Comparison of ENCODE assay signal across 8 mouse cellular contexts in the genomic region with DNA sequence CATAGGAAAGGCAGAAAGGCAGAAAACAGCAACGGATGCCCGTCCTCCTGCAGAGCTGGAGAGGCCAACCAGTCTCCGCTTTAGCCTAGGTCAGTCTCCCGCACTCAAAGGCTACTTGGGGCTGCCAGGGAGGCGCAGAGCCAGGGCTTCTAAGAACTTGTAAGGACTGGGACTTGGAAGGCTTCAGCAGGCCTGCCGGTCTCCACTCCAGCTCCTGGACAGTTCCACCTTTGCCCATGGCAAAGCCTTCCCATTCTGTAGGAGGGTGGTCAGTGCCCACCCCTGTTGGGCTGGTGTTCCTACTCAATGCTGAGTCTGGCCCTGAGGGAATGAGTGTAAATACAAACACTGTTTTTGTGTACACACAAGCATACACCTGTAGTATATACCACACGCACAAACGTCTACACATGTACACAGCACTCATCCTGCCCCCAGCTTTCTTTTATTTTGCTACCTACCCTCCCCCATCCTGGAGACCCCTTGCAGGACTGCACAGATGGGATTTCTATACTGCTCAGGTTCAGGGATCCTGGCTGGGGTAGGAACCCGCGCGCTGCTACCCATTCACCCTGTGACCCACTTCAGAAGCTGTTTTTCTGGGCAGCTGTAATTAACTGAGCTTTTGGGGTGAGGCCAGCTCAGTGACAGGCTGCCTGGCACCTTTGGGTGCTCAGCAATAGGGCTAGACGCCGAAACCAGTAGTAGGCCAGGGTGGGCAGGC. TPM values are rescaled to one million over a fixed set of nuclear protein-coding genes. Genes with fewer than 3 reads are reported as not detected.
A peak's percentile ranks its signal among the peaks of the same experiment; 100 is the strongest.
DNase-seq lines count a peak whose midpoint lies in the region; ATAC-seq and TF ChIP-seq lines count a peak whose summit lies in the region.

No protein-coding gene starts in this region.

- H3K36me3 ChIP-seq in heart, embryonic 10.5 days: no peaks in the 10 kb centered on the region

- no peak for TF ChIP-seq POLR2A in olfactory bulb, adult 2 months (IDR thresholded peaks at IDR 0.05; ENCODE audit: insufficient read depth, low read depth, low read length)

- no peak for ATAC-seq in monocyte, adult 5-6 weeks (replicated peaks; ENCODE audit: insufficient number of reproducible peaks, low FRiP score, low TSS enrichment, poor library complexity, severe bottlenecking)

- peaks cover 85% of the 10 kb centered on the region for H3K4me1 ChIP-seq in heart, embryonic 10.5 days
- H3K4me1 ChIP-seq in olfactory bulb, adult 2 months (ENCODE audit: control insufficient read depth, insufficient read depth, low read length): peaks cover 28% of the 10 kb centered on the region

- peak; percentile 33 to 35 for DNase-seq in layer of hippocampus, postnatal 10 days (ENCODE audit: low spot score in 2 of 2)
- no peak for DNase-seq in layer of hippocampus, adult 18-20 months (ENCODE audit: low spot score in 2 of 2)
- DNase-seq in cerebellum, postnatal 25 days: peak; percentile 42 to 52
- no peak for DNase-seq in heart, embryonic 10.5 days (ENCODE audit: low spot score)
- DNase-seq in kidney, postnatal 36 days: peak; percentile 51 to 76
- no peak for DNase-seq in urinary bladder, adult 18-20 months (ENCODE audit: low spot score in 2 of 2)

- no peak for TF ChIP-seq CTCF in olfactory bulb, adult 2 months (IDR thresholded peaks at IDR 0.05; ENCODE audit: insufficient read depth, low read depth, low read length)

- H3K4me3 ChIP-seq in heart, embryonic 10.5 days: peak overlapping the region; percentile 36
- no peak overlapping the region for H3K4me3 ChIP-seq in olfactory bulb, adult 2 months (ENCODE audit: insufficient read depth, low read depth, low read length)

- no peaks in the 10 kb centered on the region for H3K27me3 ChIP-seq in heart, embryonic 10.5 days (ENCODE audit: insufficient read depth, poor library complexity, severe bottlenecking)

- 51% methylated on average over 13 of the region's 13 CpGs for WGBS in heart, embryonic 10.5 days
- 57% methylated on average over 13 of the region's 13 CpGs for WGBS in olfactory bulb, adult 2 months

- H3K9me3 ChIP-seq in heart, embryonic 10.5 days: no peaks in the 10 kb centered on the region

- peak overlapping the region; percentile 96 for H3K27ac ChIP-seq in heart, embryonic 10.5 days
- peak overlapping the region; percentile 80 for H3K27ac ChIP-seq in olfactory bulb, adult 2 months (ENCODE audit: insufficient read depth, low read depth, low read length)

RNA-seq across cellular contexts. Expression of a gene that starts 25.5 kb away (rescaled TPM):
- total RNA-seq in layer of hippocampus, postnatal 10 days (2021): 10 to 100 TPM; 41.2 to 43.2 TPM
- total RNA-seq in layer of hippocampus, adult 18-20 months (2021): 10 to 100 TPM; 45.5 to 46.1 TPM
- polyA plus RNA-seq in heart, embryonic 10.5 days (2016; fragmentation: Nextera tagmentation; extraction: Ambion mirVana): 46.9 and 60.9 TPM in 2 replicates
- polyA plus RNA-seq in olfactory bulb, adult 2 months (2012; ENCODE audit: insufficient read depth, insufficient read length, low replicate concordance, missing spikeins): not detected in 2 replicates
- 9.5 to 39.9 TPM (median 10.0 TPM) in 3 replicates for total RNA-seq in monocyte, adult 5-6 weeks (2017)

Comparison
In these comparisons a context has a peak if more than half of its experiments do, and no peak if none do; other contexts are left out.
1. DNase-seq: peak in layer of hippocampus, postnatal 10 days (2 of 2), cerebellum, postnatal 25 days (2 of 2) and kidney, postnatal 36 days (2 of 2); none in layer of hippocampus, adult 18-20 months (0 of 2), heart, embryonic 10.5 days (single experiment) and urinary bladder, adult 18-20 months (0 of 2).